In genomic region chr2:92375099-92375623, GRCm38 (mm10) we compare ENCODE assay signal across 7 mouse cellular contexts. TPM values are rescaled to one million over a fixed set of nuclear protein-coding genes. Genes with fewer than 3 reads are reported as not detected.
A peak's percentile ranks its signal among the peaks of the same experiment; 100 is the strongest.
DNase-seq lines count a peak whose midpoint lies in the region; ATAC-seq lines count a peak whose summit lies in the region.

No protein-coding gene starts in this region.

- peaks cover 17% of the 10 kb centered on the region; the same call in 1 of the 2 replicates for H3K36me3 ChIP-seq in intestine, embryonic 16.5 days (ENCODE audit: control insufficient read depth, insufficient read depth, low read length)
- H3K36me3 ChIP-seq in midbrain, embryonic 11.5 days (ENCODE audit: control insufficient read depth, insufficient read depth, low read length), result 0 out of 2 replicates have a peak, but pooled peaks cover 2% of the 10 kb centered on the region

- H3K9me3 ChIP-seq in intestine, embryonic 16.5 days (ENCODE audit: control insufficient read depth, low read length), result no peaks in the 10 kb centered on the region
- no peaks in the 10 kb centered on the region for H3K9me3 ChIP-seq in midbrain, embryonic 11.5 days (ENCODE audit: control insufficient read depth, low read length)

- H3K4me2 ChIP-seq in intestine, embryonic 16.5 days (ENCODE audit: low read depth, low read length), result peak overlapping the region; percentile 75
- H3K4me2 ChIP-seq in midbrain, embryonic 11.5 days, result peak overlapping the region; percentile 96

- peaks cover 9% of the 10 kb centered on the region; the same call in 1 of the 2 replicates for H3K27me3 ChIP-seq in intestine, embryonic 16.5 days (replicated peaks; ENCODE audit: control insufficient read depth, insufficient read depth, low read length)
- peaks cover 5% of the 10 kb centered on the region for H3K27me3 ChIP-seq in midbrain, embryonic 11.5 days (ENCODE audit: control insufficient read depth, insufficient read depth, low read length)

- peak overlapping the region; percentile 78 for H3K9ac ChIP-seq in intestine, embryonic 16.5 days (ENCODE audit: low read depth, low read length)
- H3K9ac ChIP-seq in midbrain, embryonic 11.5 days (ENCODE audit: low read length), result peak overlapping the region; percentile 70

- intact Hi-C loops in left cerebral cortex, postnatal 36 days (cut with DNase I), result no loop called here

- ATAC-seq in intestine, embryonic 16.5 days, result peak; percentile 94
- peak; percentile 90 for ATAC-seq in midbrain, embryonic 11.5 days (ENCODE audit: low FRiP score)

- H3K27ac ChIP-seq in intestine, embryonic 16.5 days (ENCODE audit: low read length), result peak overlapping the region; percentile 77
- peak overlapping the region; percentile 90 for H3K27ac ChIP-seq in midbrain, embryonic 11.5 days (ENCODE audit: low read depth, low read length)

- peak overlapping the region; percentile 78 for H3K4me3 ChIP-seq in intestine, embryonic 16.5 days (ENCODE audit: low read length)
- peak overlapping the region; percentile 67 for H3K4me3 ChIP-seq in midbrain, embryonic 11.5 days (ENCODE audit: low read depth, low read length)

- under 1% methylated on average over 29 of the region's 29 CpGs for WGBS in intestine, embryonic 16.5 days
- 0% methylated on average over 29 of the region's 29 CpGs for WGBS in midbrain, embryonic 11.5 days

- peaks cover 43% of the 10 kb centered on the region for H3K4me1 ChIP-seq in intestine, embryonic 16.5 days (ENCODE audit: control insufficient read depth, insufficient read depth, low read length)
- H3K4me1 ChIP-seq in midbrain, embryonic 11.5 days (ENCODE audit: control insufficient read depth, insufficient read depth, low read length), result peaks cover 44% of the 10 kb centered on the region

- peak; percentile 99 for DNase-seq in adrenal gland, adult 8-10 months
- DNase-seq in embryo, embryonic 9.5 days (ENCODE audit: extremely low spot score), result peak; percentile 92
- DNase-seq in gastrocnemius, postnatal 4 days (ENCODE audit: low spot score in 2 of 2), result peak; percentile 91 to 92
- DNase-seq in left cerebral cortex, postnatal 36 days (ENCODE audit: low spot score in 2 of 2), result peak; percentile 95
- DNase-seq in midbrain, embryonic 11.5 days (ENCODE audit: low spot score, missing footprints), result peak; percentile 99
- DNase-seq in skeletal muscle tissue, adult 2 months (ENCODE audit: low read depth, low spot score), result peak; percentile 98

RNA-seq across cellular contexts. Expression of gene Large2, which starts 0.5 kb away (rescaled TPM):
- 1 to 10 TPM in 3 of 4 experiments, under 1 TPM in 1; 0.40 to 4.6 (median 2.1) TPM for total RNA-seq in adrenal gland, adult 8-10 months (2022)
- total RNA-seq in gastrocnemius, postnatal 4 days (2021), result under 1 TPM in 1 of 2 experiments, not detected in 1; 0.47 TPM
- polyA plus RNA-seq in intestine, embryonic 16.5 days (2015; fragmentation: Nextera tagmentation; extraction: Ambion mirVana), result 11.8 and 12.3 TPM in 2 replicates
- under 1 TPM; 0.47 to 0.97 TPM for total RNA-seq in left cerebral cortex, postnatal 36 days (2021)
- 8.9 and 10.6 TPM in 2 replicates for polyA plus RNA-seq in midbrain, embryonic 11.5 days (2014; fragmentation: Nextera tagmentation; extraction: Ambion mirVana)

RNA-seq across cellular contexts. Expression of gene Pex16, which starts 0.7 kb away (rescaled TPM):
- total RNA-seq in adrenal gland, adult 8-10 months (2022), result 100 to 1,000 TPM in 2 of 4 experiments, 10 to 100 TPM in 2; 63.1 to 281 (median 138) TPM
- total RNA-seq in gastrocnemius, postnatal 4 days (2021), result 10 to 100 TPM; 23.0 to 23.1 TPM
- 66.2 and 70.8 TPM in 2 replicates for polyA plus RNA-seq in intestine, embryonic 16.5 days (2015; fragmentation: Nextera tagmentation; extraction: Ambion mirVana)
- 10 to 100 TPM; 33.4 to 34.1 TPM for total RNA-seq in left cerebral cortex, postnatal 36 days (2021)
- 17.7 and 20.0 TPM in 2 replicates for polyA plus RNA-seq in midbrain, embryonic 11.5 days (2014; fragmentation: Nextera tagmentation; extraction: Ambion mirVana)

RNA-seq across cellular contexts. Expression of gene 1700029I15Rik, which starts 7.2 kb away (rescaled TPM):
- total RNA-seq in adrenal gland, adult 8-10 months (2022), result 10 to 100 TPM in 2 of 4 experiments, 1 to 10 TPM in 2; 8.0 to 18.6 (median 10.3) TPM
- total RNA-seq in gastrocnemius, postnatal 4 days (2021), result 1 to 10 TPM; 1.8 to 2.6 TPM
- 5.0 and 5.6 TPM in 2 replicates for polyA plus RNA-seq in intestine, embryonic 16.5 days (2015; fragmentation: Nextera tagmentation; extraction: Ambion mirVana)
- total RNA-seq in left cerebral cortex, postnatal 36 days (2021), result 1 to 10 TPM; 3.6 to 4.2 TPM
- polyA plus RNA-seq in midbrain, embryonic 11.5 days (2014; fragmentation: Nextera tagmentation; extraction: Ambion mirVana), result 1.5 and 2.0 TPM in 2 replicates

RNA-seq across cellular contexts. Expression of gene Mapk8ip1, which starts 25.9 kb away (rescaled TPM):
- total RNA-seq in adrenal gland, adult 8-10 months (2022), result 10 to 100 TPM; 34.6 to 43.3 (median 38.7) TPM
- total RNA-seq in gastrocnemius, postnatal 4 days (2021), result 10 to 100 TPM; 41.2 to 41.5 TPM
- polyA plus RNA-seq in intestine, embryonic 16.5 days (2015; fragmentation: Nextera tagmentation; extraction: Ambion mirVana), result 10.6 and 11.2 TPM in 2 replicates
- 100 to 1,000 TPM; 344 to 389 TPM for total RNA-seq in left cerebral cortex, postnatal 36 days (2021)
- 34.5 and 37.1 TPM in 2 replicates for polyA plus RNA-seq in midbrain, embryonic 11.5 days (2014; fragmentation: Nextera tagmentation; extraction: Ambion mirVana)

RNA-seq across cellular contexts. Expression of gene Cry2, which starts 58.7 kb away (rescaled TPM):
- total RNA-seq in adrenal gland, adult 8-10 months (2022), result 10 to 100 TPM; 44.0 to 57.9 (median 47.5) TPM
- total RNA-seq in gastrocnemius, postnatal 4 days (2021), result 10 to 100 TPM; 47.6 to 59.3 TPM
- 14.5 and 15.3 TPM in 2 replicates for polyA plus RNA-seq in intestine, embryonic 16.5 days (2015; fragmentation: Nextera tagmentation; extraction: Ambion mirVana)
- 100 to 1,000 TPM; 109 to 122 TPM for total RNA-seq in left cerebral cortex, postnatal 36 days (2021)
- 20.5 and 21.9 TPM in 2 replicates for polyA plus RNA-seq in midbrain, embryonic 11.5 days (2014; fragmentation: Nextera tagmentation; extraction: Ambion mirVana)

Comparison
In these comparisons a context has a peak if more than half of its experiments do, and no peak if none do; other contexts are left out.
1. Peak in every context shown above with its lines: DNase-seq, ATAC-seq, H3K4me3 ChIP-seq and H3K27ac ChIP-seq.